Mouse (Mus musculus): ENCODE data around the gene Pex13. TPM values are rescaled to one million over a fixed set of nuclear protein-coding genes. Genes with fewer than 3 reads are reported as not detected.
A peak's percentile ranks its signal among the peaks of the same experiment; 100 is the strongest.
"Not testable (repeated sequence)": the region's sequence is repeated elsewhere in the genome, so short reads cannot be mapped to it uniquely, and the experiment has no call there.

Pex13 gene
- polyA plus RNA-seq, 1 experiment from 2014 or later, result 33.5 TPM

DNA sequence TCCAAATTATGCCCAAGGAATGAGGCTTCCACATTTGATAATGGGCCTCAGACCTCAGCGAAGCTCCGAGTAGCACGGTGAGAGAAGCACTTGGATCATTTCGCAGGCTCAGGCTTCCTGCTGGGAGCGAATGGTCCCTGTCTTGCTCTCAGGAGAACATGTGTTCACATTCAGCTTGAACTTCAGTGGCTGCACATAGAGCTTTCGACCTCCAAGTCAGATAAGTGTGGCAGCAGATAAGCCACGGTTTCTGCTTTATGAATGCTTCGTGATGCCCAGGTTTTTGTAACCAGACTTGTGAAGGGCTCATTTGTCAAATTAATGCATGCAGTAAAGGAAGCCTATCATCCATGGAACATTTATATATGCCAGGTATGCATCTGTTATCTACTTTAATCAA is 31.2 kb downstream of the Pex13 start:
- Histone ChIP-seq H3K4me2 (ENCODE audit: low read length) (peak overlapping the region; percentile 82; the same call in 1 of the 2 replicates), H3K36me3 (ENCODE audit: control insufficient read depth, insufficient read depth, low read length) (peaks cover 19% of the 10 kb centered on the region), H3K9ac (ENCODE audit: low read length) (no peak overlapping the region), H3K4me1 (ENCODE audit: control insufficient read depth in 2 of 2, insufficient read depth in 2 of 2, low read length in 2 of 2) (peaks cover 2 to 9% of the 10 kb centered on the region in 2 experiments; a peak in 2 of 4 replicates), H3K9me3 (ENCODE audit: control insufficient read depth, low read length) (no peaks in the 10 kb centered on the region), H3K27ac (replicated peaks in 1 of 2; ENCODE audit: control insufficient read depth in 1 of 2, insufficient read depth in 1 of 2, low read depth in 2 of 2, low read length in 2 of 2) (no peak overlapping the region), H3K27me3 (ENCODE audit: control insufficient read depth, insufficient read depth, low read length) (no peaks in the 10 kb centered on the region), H3K4me3 (ENCODE audit: control insufficient read depth in 1 of 2, insufficient read depth in 1 of 2, low read depth in 1 of 2, low read length in 2 of 2) (no peak overlapping the region)
- WGBS, result 40% methylated on average over 8 of the region's 8 CpGs
- ATAC-seq (ENCODE audit: insufficient number of reproducible peaks, insufficient read depth, low FRiP score, low read depth), result no peak

- H3K9ac ChIP-seq (ENCODE audit: low read length), result no peak overlapping the region; the same call in 1 of the 2 replicates
- peak; percentile 3; the same call in 1 of the 2 replicates for ATAC-seq (ENCODE audit: insufficient number of reproducible peaks, insufficient read depth, low FRiP score, low read depth)
- peak overlapping the region in 1 of 2 experiments; percentile 48; a peak in 1 of 4 replicates for H3K27ac ChIP-seq (replicated peaks in 1 of 2; ENCODE audit: control insufficient read depth in 1 of 2, insufficient read depth in 1 of 2, low read depth in 2 of 2, low read length in 2 of 2)
- peak overlapping the region; percentile 82 for H3K4me2 ChIP-seq (ENCODE audit: low read length)
- H3K4me1 ChIP-seq (ENCODE audit: control insufficient read depth in 2 of 2, insufficient read depth in 2 of 2, low read length in 2 of 2), result peaks cover 2 to 9% of the 10 kb centered on the region in 2 experiments; a peak in 2 of 4 replicates
- peak overlapping the region; percentile 12 to 87; a peak in 3 of 4 replicates for H3K4me3 ChIP-seq (ENCODE audit: control insufficient read depth in 1 of 2, insufficient read depth in 1 of 2, low read depth in 1 of 2, low read length in 2 of 2)
- peaks cover 14% of the 10 kb centered on the region for H3K36me3 ChIP-seq (ENCODE audit: control insufficient read depth, insufficient read depth, low read length)
- H3K27me3 ChIP-seq (ENCODE audit: control insufficient read depth, insufficient read depth, low read length), result no peaks in the 10 kb centered on the region
- WGBS, result 10% methylated on average over 7 of the region's 7 CpGs
- H3K9me3 ChIP-seq (ENCODE audit: control insufficient read depth, low read length), result no peaks in the 10 kb centered on the region
These were observed 31.9 kb downstream of the Pex13 start for GRCm38 (mm10) chr11:23633879-23634215.

DNA sequence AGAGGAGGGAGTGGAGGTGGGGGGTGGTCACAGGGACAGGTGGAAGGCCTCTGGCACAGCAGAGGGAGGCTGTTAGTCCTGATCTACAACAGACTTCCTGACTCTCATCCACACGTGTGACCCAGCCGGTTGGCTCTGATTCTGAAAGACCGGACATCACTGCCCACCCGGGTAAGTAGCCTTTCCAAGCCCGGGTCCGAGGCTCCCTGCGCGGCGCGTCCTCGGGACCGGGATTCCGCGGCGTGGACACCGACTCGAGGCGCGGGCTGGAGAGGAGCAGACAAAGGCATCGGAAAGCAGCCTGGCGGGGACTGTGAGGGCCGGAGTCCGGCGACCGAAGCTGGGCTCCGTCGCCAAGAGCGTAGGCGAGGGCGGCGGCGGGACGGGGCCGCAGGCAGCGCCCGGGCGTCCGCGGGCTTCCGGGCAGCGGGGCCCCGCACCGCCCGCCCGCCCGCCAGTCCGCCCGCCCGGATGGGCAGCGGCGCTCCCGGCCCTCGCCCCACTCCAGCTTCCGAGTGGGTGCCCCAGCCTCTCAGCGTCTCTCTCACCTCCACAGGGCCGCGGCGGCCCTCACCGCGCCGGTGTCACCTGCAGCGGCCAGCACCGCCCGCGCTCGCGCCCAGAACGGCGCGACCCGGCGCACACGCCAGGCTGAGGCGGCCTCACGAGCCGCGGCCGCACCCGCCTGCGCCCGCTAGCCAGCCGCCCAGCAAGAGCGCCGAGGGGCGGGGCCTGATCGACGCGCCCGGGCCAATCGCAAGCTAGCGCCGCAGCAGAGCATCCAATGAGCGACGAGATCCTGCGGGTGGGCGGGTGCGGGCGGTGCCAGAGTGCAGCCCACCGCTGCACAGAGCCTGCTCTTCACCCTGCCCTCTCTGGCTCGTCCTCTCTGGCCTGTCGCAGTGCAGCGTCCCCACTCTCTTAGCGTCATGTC is 32.5 kb downstream of the Pex13 start, which contains the start of gene 0610010F05Rik:
Gene 0610010F05Rik, minus strand, starts transcription at position 695 of the 934 bp plus-strand sequence.
- H3K27ac ChIP-seq (replicated peaks in 1 of 2; ENCODE audit: control insufficient read depth in 1 of 2, insufficient read depth in 1 of 2, low read depth in 2 of 2, low read length in 2 of 2), result peak within 1 kb of the TSS; percentile 61 to 88
- no peaks in the 10 kb centered on the region for H3K27me3 ChIP-seq (ENCODE audit: control insufficient read depth, insufficient read depth, low read length)
- peaks cover 14% of the 10 kb centered on the region for H3K36me3 ChIP-seq (ENCODE audit: control insufficient read depth, insufficient read depth, low read length)
- H3K9me3 ChIP-seq (ENCODE audit: control insufficient read depth, low read length), result no peaks in the 10 kb centered on the region
- H3K9ac ChIP-seq (ENCODE audit: low read length), result peak within 1 kb of the TSS; percentile 96
- under 1% methylated on average over 81 of the region's 103 CpGs for WGBS
- peak within 1 kb of the TSS; percentile 70 to 87 for H3K4me3 ChIP-seq (ENCODE audit: control insufficient read depth in 1 of 2, insufficient read depth in 1 of 2, low read depth in 1 of 2, low read length in 2 of 2)
- ATAC-seq (ENCODE audit: insufficient number of reproducible peaks, insufficient read depth, low FRiP score, low read depth), result peak; percentile 100
- peaks cover 2 to 9% of the 10 kb centered on the region in 2 experiments; a peak in 2 of 4 replicates for H3K4me1 ChIP-seq (ENCODE audit: control insufficient read depth in 2 of 2, insufficient read depth in 2 of 2, low read length in 2 of 2)
- peak within 1 kb of the TSS; percentile 82 for H3K4me2 ChIP-seq (ENCODE audit: low read length)

GRCm38 (mm10) chr11:23630664-23631063 is 35.1 kb downstream of the Pex13 start:
- Histone ChIP-seq H3K27ac (replicated peaks in 1 of 2; ENCODE audit: control insufficient read depth in 1 of 2, insufficient read depth in 1 of 2, low read depth in 2 of 2, low read length in 2 of 2) (no peak overlapping the region), H3K27me3 (ENCODE audit: control insufficient read depth, insufficient read depth, low read length) (no peaks in the 10 kb centered on the region), H3K9ac (ENCODE audit: low read length) (no peak overlapping the region), H3K36me3 (ENCODE audit: control insufficient read depth, insufficient read depth, low read length) (peaks cover 20% of the 10 kb centered on the region), H3K4me1 (ENCODE audit: control insufficient read depth in 2 of 2, insufficient read depth in 2 of 2, low read length in 2 of 2) (peaks cover 2 to 9% of the 10 kb centered on the region in 2 experiments; a peak in 2 of 4 replicates), H3K4me2 (ENCODE audit: low read length) (no peak overlapping the region), H3K4me3 (ENCODE audit: control insufficient read depth in 1 of 2, insufficient read depth in 1 of 2, low read depth in 1 of 2, low read length in 2 of 2) (no peak overlapping the region), H3K9me3 (ENCODE audit: control insufficient read depth, low read length) (no peaks in the 10 kb centered on the region)
- ATAC-seq (ENCODE audit: insufficient number of reproducible peaks, insufficient read depth, low FRiP score, low read depth), result no peak

DNA sequence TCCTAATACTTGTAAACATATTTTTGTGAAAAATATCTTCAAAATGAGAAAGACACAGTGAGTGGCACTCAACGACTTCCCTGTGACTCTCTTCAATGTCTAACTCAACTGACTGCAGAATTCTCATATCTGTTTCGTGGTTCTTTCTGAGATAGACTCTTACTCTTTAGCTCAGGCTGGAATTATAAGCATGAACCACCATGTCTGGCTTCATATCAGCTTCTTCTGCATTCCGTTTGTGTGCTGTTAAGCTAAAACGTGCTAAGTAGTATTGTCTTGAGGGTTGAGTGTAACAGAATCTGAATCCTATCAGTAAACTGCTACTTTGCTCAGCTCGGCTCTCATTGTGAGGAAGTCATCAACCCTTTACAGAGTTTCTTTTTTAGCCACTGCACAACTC is 46.8 kb downstream of the Pex13 start:
- WGBS, result 45% methylated on average over 5 of the region's 5 CpGs
- no peaks in the 10 kb centered on the region for H3K27me3 ChIP-seq (ENCODE audit: control insufficient read depth, insufficient read depth, low read length)
- H3K4me1 ChIP-seq (ENCODE audit: control insufficient read depth in 2 of 2, insufficient read depth in 2 of 2, low read length in 2 of 2), result no peaks in the 10 kb centered on the region
- H3K4me2 ChIP-seq (ENCODE audit: low read length), result no peak overlapping the region
- H3K9me3 ChIP-seq (ENCODE audit: control insufficient read depth, low read length), result no peaks in the 10 kb centered on the region
- H3K36me3 ChIP-seq (ENCODE audit: control insufficient read depth, insufficient read depth, low read length), result peaks cover 46% of the 10 kb centered on the region
- no peak overlapping the region for H3K9ac ChIP-seq (ENCODE audit: low read length)
- H3K4me3 ChIP-seq (ENCODE audit: control insufficient read depth in 1 of 2, insufficient read depth in 1 of 2, low read depth in 1 of 2, low read length in 2 of 2), result no peak overlapping the region
- no peak for ATAC-seq (ENCODE audit: insufficient number of reproducible peaks, insufficient read depth, low FRiP score, low read depth)
- no peak overlapping the region for H3K27ac ChIP-seq (replicated peaks in 1 of 2; ENCODE audit: control insufficient read depth in 1 of 2, insufficient read depth in 1 of 2, low read depth in 2 of 2, low read length in 2 of 2)

DNA sequence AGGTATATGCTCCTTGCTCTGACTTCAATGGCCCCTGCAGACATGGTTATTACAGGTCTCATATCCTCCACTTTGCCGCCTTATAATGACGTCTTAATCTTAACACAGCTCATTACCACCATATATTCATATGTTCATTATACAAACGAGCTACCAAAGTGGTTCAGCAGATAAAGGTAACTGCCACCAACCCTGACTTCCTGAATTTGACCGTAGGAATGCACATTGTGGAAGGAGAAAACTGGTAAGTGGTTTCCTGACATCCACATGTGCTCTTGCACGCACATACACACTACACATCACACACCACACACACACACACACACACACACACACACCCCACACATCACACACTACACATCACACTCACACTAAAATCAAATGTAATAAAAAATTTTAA is 51.2 kb downstream of the Pex13 start:
- no peaks in the 10 kb centered on the region for H3K4me1 ChIP-seq (ENCODE audit: control insufficient read depth in 2 of 2, insufficient read depth in 2 of 2, low read length in 2 of 2)
- no peak overlapping the region for H3K4me2 ChIP-seq (ENCODE audit: low read length)
- WGBS, result 75% methylated on average over 5 of the region's 5 CpGs
- no peaks in the 10 kb centered on the region for H3K9me3 ChIP-seq (ENCODE audit: control insufficient read depth, low read length)
- H3K4me3 ChIP-seq (ENCODE audit: control insufficient read depth in 1 of 2, insufficient read depth in 1 of 2, low read depth in 1 of 2, low read length in 2 of 2), result no peak overlapping the region
- H3K27ac ChIP-seq (replicated peaks in 1 of 2; ENCODE audit: control insufficient read depth in 1 of 2, insufficient read depth in 1 of 2, low read depth in 2 of 2, low read length in 2 of 2), result no peak overlapping the region
- no peak overlapping the region for H3K9ac ChIP-seq (ENCODE audit: low read length)
- H3K27me3 ChIP-seq (ENCODE audit: control insufficient read depth, insufficient read depth, low read length), result no peaks in the 10 kb centered on the region
- ATAC-seq (ENCODE audit: insufficient number of reproducible peaks, insufficient read depth, low FRiP score, low read depth), result no peak
- peaks cover 44% of the 10 kb centered on the region for H3K36me3 ChIP-seq (ENCODE audit: control insufficient read depth, insufficient read depth, low read length)

GRCm38 (mm10) chr11:23607291-23607690 is 58.5 kb downstream of the Pex13 start:
- H3K27me3 ChIP-seq (ENCODE audit: control insufficient read depth, insufficient read depth, low read length); H3K4me1 ChIP-seq (ENCODE audit: control insufficient read depth in 2 of 2, insufficient read depth in 2 of 2, low read length in 2 of 2); ATAC-seq (ENCODE audit: insufficient number of reproducible peaks, insufficient read depth, low FRiP score, low read depth); H3K27ac ChIP-seq (replicated peaks in 1 of 2; ENCODE audit: control insufficient read depth in 1 of 2, insufficient read depth in 1 of 2, low read depth in 2 of 2, low read length in 2 of 2); H3K4me3 ChIP-seq (ENCODE audit: control insufficient read depth in 1 of 2, insufficient read depth in 1 of 2, low read depth in 1 of 2, low read length in 2 of 2); H3K4me2 ChIP-seq (ENCODE audit: low read length); H3K9ac ChIP-seq (ENCODE audit: low read length); H3K9me3 ChIP-seq (ENCODE audit: control insufficient read depth, low read length): not testable (repeated sequence)
- peaks cover 56% of the 10 kb centered on the region for H3K36me3 ChIP-seq (ENCODE audit: control insufficient read depth, insufficient read depth, low read length)
- WGBS, result 87% methylated on average over 6 of the region's 6 CpGs
